Mouse (Mus musculus): ENCODE results near the gene Hivep3. TPM values are rescaled to one million over a fixed set of nuclear protein-coding genes. Genes with fewer than 3 reads are reported as not detected.
A peak's percentile ranks its signal among the peaks of the same experiment; 100 is the strongest.

The Hivep3 gene
- total RNA-seq, 1 experiment from 2014 or later, result 6.3 TPM

- ATAC-seq (replicated peaks; ENCODE audit: low read depth, poor library complexity, severe bottlenecking), result no peak
These were observed 303.4 kb downstream of the Hivep3 start for GRCm38 (mm10) chr4:120037007-120037406.

- ATAC-seq (replicated peaks; ENCODE audit: low read depth, poor library complexity, severe bottlenecking), result peak; percentile 55
These were observed 307.9 kb downstream of the Hivep3 start for GRCm38 (mm10) chr4:120041520-120041919.

- no peak for ATAC-seq (replicated peaks; ENCODE audit: low read depth, poor library complexity, severe bottlenecking)
These were observed 308.9 kb downstream of the Hivep3 start for GRCm38 (mm10) chr4:120042480-120042879.

DNA sequence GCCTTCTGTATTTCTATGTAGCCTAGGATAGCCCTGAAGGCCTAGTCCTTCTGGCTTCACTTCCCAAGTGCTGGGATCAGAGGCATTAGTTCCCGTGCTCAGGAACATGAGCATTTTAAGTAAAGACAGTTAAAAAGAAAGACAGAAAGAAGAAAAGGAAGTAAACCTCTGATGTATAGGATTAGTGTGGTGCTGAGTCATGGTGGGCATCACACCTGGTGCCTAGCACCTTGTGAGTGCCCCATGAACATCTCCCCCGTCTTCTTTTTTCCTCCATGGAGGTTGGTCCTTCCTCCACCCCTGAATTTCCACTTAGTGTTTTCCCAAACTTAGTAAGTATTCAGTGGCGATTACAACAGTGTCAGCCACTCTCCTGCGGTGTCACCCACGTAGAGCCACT, 311.0 kb downstream of the Hivep3 start:
- no peak for ATAC-seq (replicated peaks; ENCODE audit: low read depth, poor library complexity, severe bottlenecking)

GRCm38 (mm10) chr4:120045131-120045537, 311.6 kb downstream of the Hivep3 start:
- ATAC-seq (replicated peaks; ENCODE audit: low read depth, poor library complexity, severe bottlenecking), result no peak

DNA sequence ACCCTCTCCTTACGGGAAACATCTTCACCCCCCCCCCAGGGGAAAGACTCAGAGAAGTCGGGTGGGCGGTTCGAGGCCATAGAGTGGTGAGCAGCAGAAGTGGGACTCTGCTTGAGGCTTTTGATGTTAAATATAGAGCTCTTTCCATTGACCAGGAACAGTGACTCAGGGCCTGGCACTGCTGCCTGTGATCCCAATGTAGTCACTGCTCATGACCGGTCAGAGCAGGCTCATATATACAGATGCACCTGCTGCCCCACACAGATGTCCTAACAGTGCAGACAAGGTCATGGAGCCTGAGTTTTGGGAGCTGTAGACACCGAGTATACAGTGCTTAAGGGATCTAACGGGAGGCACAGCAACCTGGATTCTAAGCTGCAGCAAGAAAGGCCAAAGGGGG, 312.3 kb downstream of the Hivep3 start:
- no peak for ATAC-seq (replicated peaks; ENCODE audit: low read depth, poor library complexity, severe bottlenecking)

DNA sequence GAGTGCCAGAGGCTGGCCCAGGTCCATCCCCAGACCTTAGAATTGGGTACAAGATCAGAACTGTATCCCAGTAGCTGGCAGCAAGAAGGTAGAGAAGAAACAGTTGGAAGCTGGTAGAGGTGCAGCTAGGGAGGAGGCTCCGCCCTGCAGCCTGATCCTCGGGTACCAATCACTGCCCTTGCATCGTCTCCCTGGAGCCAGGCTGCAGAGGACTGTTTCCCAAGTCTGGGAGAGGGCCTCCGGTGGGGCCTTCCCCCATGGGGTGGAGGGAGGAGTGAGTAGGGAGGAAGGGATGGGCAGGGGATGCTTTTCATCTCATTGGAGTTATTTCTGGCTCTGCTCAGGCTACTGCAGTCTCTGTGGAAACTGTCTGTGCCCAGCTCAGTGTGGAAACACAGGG, 313.5 kb downstream of the Hivep3 start:
- ATAC-seq (replicated peaks; ENCODE audit: low read depth, poor library complexity, severe bottlenecking), result no peak

DNA sequence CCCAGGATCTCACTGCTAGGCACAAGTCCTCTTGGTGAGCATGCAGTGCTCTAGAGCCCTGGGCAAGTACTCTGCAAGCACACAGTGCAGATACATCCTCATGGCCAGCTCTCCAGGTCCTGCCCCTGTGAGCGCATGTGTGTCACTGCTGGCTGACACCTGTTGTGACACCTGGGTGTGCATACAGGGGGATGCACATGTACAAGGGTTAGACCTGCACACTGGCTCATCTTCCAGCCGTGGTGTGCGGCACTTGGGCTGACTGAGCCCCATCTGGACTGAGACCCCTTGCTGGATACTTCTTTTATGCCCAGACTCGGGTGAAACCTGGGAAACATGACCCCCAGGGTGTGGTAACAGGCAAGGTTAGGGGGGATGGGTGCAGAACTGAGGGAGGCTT, 314.7 kb downstream of the Hivep3 start:
- ATAC-seq (replicated peaks; ENCODE audit: low read depth, poor library complexity, severe bottlenecking), result no peak

DNA sequence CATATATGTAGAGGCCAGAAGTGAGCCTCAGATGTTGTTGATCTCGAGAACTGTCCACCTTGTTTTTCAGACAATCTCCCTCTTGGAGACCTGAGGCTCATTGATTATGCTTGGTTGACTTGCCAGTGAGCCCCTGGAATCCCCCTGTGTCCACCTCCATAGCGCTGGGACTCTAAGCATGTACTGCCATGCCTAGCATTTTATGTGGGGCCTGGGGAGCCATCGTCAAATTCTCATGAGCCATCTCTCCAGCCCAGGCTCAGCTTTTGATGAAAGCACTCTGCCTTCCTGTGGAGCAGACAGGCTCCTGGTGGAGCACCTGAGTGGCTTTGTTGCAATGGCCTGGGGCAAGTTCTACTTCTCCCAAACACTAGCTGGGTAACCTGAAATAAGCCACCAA, 316.3 kb downstream of the Hivep3 start:
- no peak for ATAC-seq (replicated peaks; ENCODE audit: low read depth, poor library complexity, severe bottlenecking)

GRCm38 (mm10) chr4:120052481-120052880, 318.9 kb downstream of the Hivep3 start:
- ATAC-seq (replicated peaks; ENCODE audit: low read depth, poor library complexity, severe bottlenecking), result no peak

GRCm38 (mm10) chr4:120053026-120054005, 319.7 kb downstream of the Hivep3 start:
- ATAC-seq (replicated peaks; ENCODE audit: low read depth, poor library complexity, severe bottlenecking), result peak; percentile 57

DNA sequence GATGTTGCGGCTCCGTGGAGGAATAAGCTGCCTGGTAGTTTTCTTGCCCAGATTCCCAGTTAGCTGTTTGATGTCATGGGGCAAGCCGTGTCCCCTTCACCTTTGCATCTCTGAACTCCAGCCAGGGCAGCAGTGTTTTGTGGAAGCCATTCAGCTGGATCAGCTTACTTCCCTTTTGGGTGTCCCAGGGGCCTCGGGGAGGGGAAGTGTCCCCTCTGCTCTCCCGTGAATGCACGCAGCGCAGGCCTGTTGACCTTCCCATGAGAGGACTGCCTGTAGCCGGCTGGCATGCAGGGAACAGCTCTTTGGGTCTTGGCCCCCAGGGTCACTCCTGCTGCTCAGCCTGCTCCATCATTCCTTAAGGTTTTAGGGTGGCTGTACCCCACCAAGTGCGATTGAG, 320.6 kb downstream of the Hivep3 start:
- ATAC-seq (replicated peaks; ENCODE audit: low read depth, poor library complexity, severe bottlenecking), result peak; percentile 62

- ATAC-seq (replicated peaks; ENCODE audit: low read depth, poor library complexity, severe bottlenecking), result no peak
These were observed 322.9 kb downstream of the Hivep3 start for GRCm38 (mm10) chr4:120056451-120056850.

DNA sequence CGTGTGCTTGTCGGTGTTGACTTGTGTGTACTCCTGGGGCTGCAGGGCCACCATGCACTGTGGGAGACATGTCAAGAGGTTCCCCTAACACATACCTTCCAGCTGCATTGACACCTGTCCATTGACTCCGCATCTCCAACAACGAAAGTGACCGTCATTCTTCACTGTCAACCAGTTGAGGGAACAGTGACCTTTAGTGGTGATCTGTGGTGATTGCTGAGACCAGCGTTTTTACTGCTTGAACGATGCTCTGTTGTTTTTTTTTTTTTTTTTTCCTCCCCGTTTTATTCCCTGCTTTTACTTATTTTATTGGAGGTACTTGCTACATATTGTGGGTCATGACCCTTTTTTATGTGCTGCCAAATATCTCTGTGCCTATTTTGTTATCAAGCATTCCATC, 323.9 kb downstream of the Hivep3 start:
- ATAC-seq (replicated peaks; ENCODE audit: low read depth, poor library complexity, severe bottlenecking), result no peak

- ATAC-seq (replicated peaks; ENCODE audit: low read depth, poor library complexity, severe bottlenecking), result no peak
These were observed 324.6 kb downstream of the Hivep3 start for GRCm38 (mm10) chr4:120058157-120058556.

GRCm38 (mm10) chr4:120058794-120059193, 325.2 kb downstream of the Hivep3 start:
- no peak for ATAC-seq (replicated peaks; ENCODE audit: low read depth, poor library complexity, severe bottlenecking)

GRCm38 (mm10) chr4:120061727-120062126, 328.1 kb downstream of the Hivep3 start:
- no peak for ATAC-seq (replicated peaks; ENCODE audit: low read depth, poor library complexity, severe bottlenecking)

- ATAC-seq (replicated peaks; ENCODE audit: low read depth, poor library complexity, severe bottlenecking), result no peak
These were observed 328.6 kb downstream of the Hivep3 start for GRCm38 (mm10) chr4:120062198-120062597.

DNA sequence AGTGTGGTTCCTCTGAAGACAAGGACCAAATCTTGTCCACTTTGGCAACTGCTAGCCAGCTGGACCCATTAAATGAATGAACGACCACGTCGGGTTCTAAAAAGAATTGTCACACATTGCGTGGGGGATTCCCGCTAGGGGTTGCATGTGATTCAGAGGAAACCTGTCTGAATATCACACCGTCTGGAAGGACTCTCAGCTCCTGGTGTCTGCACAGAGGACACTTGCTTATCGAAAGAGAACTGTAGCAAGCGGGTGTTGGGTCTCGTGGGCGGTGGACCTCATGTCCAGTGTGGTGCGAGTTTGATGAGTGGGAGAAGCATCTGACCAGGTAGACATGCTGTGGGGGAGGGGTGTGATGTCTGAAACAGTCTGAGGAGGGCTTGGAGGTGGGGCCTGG, 329.2 kb downstream of the Hivep3 start:
- no peak for ATAC-seq (replicated peaks; ENCODE audit: low read depth, poor library complexity, severe bottlenecking)

GRCm38 (mm10) chr4:120063353-120064124, 330.0 kb downstream of the Hivep3 start:
- no peak for ATAC-seq (replicated peaks; ENCODE audit: low read depth, poor library complexity, severe bottlenecking)

- no peak for ATAC-seq (replicated peaks; ENCODE audit: low read depth, poor library complexity, severe bottlenecking)
These were observed 331.1 kb downstream of the Hivep3 start, which contains the start of gene AL607142.1 for GRCm38 (mm10) chr4:120064696-120065095. TSS of gene AL607142.1 (plus strand) at chr4:120064996.

All from common myeloid progenitor, adult 5-6 weeks (primary cell).